Mouse (Mus musculus): ENCODE measurements around the gene Dus3l.

DNA sequence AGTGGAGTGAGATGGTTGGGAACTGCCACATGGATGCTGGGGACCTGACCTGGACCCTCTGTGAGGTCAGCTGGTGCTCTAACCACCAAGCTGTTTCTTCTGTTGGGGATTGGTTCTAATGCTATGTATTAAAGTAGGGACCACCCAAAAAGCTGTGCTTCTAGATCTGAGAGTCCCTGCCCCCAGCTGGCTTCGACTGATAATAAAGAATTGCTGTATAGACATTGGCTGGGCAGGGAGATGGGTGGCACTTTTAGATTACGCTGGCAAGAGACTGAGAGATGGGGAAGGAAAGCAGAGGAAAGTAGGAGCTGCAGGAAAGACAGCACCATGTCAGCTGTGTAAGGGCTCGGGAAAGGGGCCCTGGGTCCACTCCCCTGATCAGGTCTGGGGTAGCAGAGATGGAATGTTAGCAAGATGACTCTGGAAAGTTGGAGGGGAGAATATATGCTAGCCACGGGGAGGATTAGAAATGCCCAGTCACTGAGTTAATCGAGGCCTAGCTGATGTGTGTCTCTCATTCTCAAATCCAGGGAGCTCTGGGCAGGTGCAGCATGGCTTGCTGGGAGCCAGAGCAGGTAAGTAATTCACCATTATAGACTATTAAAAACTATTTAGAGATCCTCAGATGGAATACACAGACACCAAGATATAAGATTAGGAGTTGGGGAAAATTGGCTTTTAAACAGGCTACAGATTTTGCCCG lies 29.2 kb downstream of the Dus3l start:
- TF ChIP-seq CTCF (IDR thresholded peaks at IDR 0.05) (no peak), EP300 (IDR thresholded peaks at IDR 0.05; ENCODE audit: insufficient read depth, low read depth, low read length) (no peak), POLR2A (IDR thresholded peaks at IDR 0.05; ENCODE audit: insufficient read depth, low read depth, low read length) (no peak)
